Mouse (Mus musculus) lung, adult 2 months (tissue): ENCODE data around the gene Entpd2.
A peak's percentile ranks its signal among the peaks of the same experiment; 100 is the strongest.

Source experiments
- CTCF ChIP-seq: fragments of 200-500 bp; IDR thresholded peaks from 2 replicates; pipeline ENCODE4 v1.5.1; 2011; ENCODE audit warnings: mild to moderate bottlenecking, low read length, control low read depth; ENCODE audit not compliant: insufficient read depth
- POLR2A ChIP-seq: fragments of 200-500 bp; IDR thresholded peaks from 2 replicates; pipeline ENCODE4 v1.6.1; 2011; ENCODE audit warnings: low read depth, mild to moderate bottlenecking, control low read depth, low read length, borderline replicate concordance; ENCODE audit errors: extremely low read depth

DNA sequence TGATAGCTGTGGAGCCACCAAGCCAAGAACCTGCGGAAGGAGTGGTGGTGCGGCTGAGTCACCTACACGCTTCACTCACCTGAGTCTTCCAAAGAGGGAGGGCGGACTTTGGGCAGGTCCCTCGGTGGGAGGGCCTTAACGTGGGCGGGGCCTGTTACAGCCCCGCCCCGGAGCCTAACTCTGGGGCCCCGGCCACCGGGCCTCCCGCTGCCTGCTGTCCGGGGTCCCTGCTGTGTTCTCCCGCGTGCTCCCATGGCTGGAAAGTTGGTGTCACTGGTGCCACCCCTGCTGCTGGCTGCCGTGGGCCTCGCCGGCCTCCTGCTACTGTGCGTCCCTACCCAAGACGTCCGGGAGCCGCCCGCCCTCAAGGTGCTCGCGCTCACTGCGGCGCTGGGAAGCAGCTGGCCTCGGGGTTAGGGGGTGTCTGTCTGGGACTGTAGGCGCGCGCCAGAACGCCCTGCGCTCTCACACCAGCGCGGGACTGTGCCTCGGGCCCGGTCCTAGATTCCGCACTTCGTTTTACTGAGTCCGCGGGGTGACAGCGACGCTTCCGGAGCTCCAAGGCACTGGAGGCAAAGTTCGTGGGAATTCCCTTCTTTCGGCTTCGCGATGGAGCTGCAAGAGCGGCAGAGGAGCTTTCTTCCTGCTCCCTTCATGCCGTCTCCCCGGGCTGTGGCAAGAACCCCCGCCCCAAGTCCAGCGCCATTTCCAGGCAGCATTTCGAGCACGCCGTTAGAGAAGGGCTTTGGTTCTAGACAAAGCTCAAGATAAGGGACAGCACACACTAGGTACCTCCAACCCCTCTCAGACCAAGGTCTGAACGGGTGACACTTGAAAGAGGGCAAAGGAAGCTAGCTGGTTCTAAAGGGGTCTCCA, at the start of gene Entpd2:
- TF ChIP-seq POLR2A (0 out of 2 replicates have a peak, but pooled peaks have one; percentile 12), CTCF (0 out of 2 replicates have a peak, but pooled peaks have one; percentile 6)
